Mouse (Mus musculus): ENCODE results near the gene Map4k5.

The Map4k5 gene

GRCm38 (mm10) chr12:69892371-69893251 lies at the start of gene Map4k5, which contains the start of gene Atl1:
TSS of gene Map4k5 (minus strand) at chr12:69893200.
TSS of gene Atl1 (plus strand) at chr12:69892614.
- DNase-seq = peak; percentile 89 to 93

GRCm38 (mm10) chr12:69941655-69942329 lies 48.8 kb upstream of the Map4k5 start:
- DNase-seq = no peak

- DNase-seq = peak in 1 of 2 experiments; percentile 5
These were observed 46.3 kb upstream of the Map4k5 start for GRCm38 (mm10) chr12:69939291-69939690.

- DNase-seq = no peak
These were observed 44.7 kb upstream of the Map4k5 start for GRCm38 (mm10) chr12:69937731-69938130.

- no peak for DNase-seq
These were observed 33.7 kb upstream of the Map4k5 start for GRCm38 (mm10) chr12:69926716-69927115.

GRCm38 (mm10) chr12:69924012-69924411 lies 31.0 kb upstream of the Map4k5 start:
- peak; percentile 42 to 59 for DNase-seq

GRCm38 (mm10) chr12:69923603-69924002 lies 30.6 kb upstream of the Map4k5 start:
- no peak for DNase-seq

GRCm38 (mm10) chr12:69923128-69923527 lies 30.1 kb upstream of the Map4k5 start:
- no peak for DNase-seq

GRCm38 (mm10) chr12:69922099-69922498 lies 29.1 kb upstream of the Map4k5 start:
- DNase-seq = no peak

GRCm38 (mm10) chr12:69917870-69918269 lies 24.9 kb upstream of the Map4k5 start:
- no peak for DNase-seq

GRCm38 (mm10) chr12:69912737-69913136 lies 19.7 kb upstream of the Map4k5 start:
- no peak for DNase-seq

GRCm38 (mm10) chr12:69911906-69912305 lies 18.9 kb upstream of the Map4k5 start:
- DNase-seq = no peak

GRCm38 (mm10) chr12:69908511-69908900 lies 15.5 kb upstream of the Map4k5 start:
- no peak for DNase-seq

- DNase-seq = peak in 1 of 2 experiments; percentile 34
These were observed 14.9 kb upstream of the Map4k5 start for GRCm38 (mm10) chr12:69907667-69908510.

- no peak for DNase-seq
These were observed 12.0 kb upstream of the Map4k5 start for GRCm38 (mm10) chr12:69904991-69905390.

GRCm38 (mm10) chr12:69898119-69898518 lies 5.1 kb upstream of the Map4k5 start:
- DNase-seq = no peak

GRCm38 (mm10) chr12:69895046-69895445 lies 2.0 kb upstream of the Map4k5 start:
- DNase-seq = no peak

GRCm38 (mm10) chr12:69893927-69894326 lies 927 bp upstream of the Map4k5 start:
- no peak for DNase-seq

- no peak for DNase-seq
These were observed 1.3 kb downstream of the Map4k5 start for GRCm38 (mm10) chr12:69891721-69892120.

GRCm38 (mm10) chr12:69890476-69890875 lies 2.5 kb downstream of the Map4k5 start:
- no peak for DNase-seq

GRCm38 (mm10) chr12:69890051-69890450 lies 2.9 kb downstream of the Map4k5 start:
- no peak for DNase-seq

GRCm38 (mm10) chr12:69888345-69888744 lies 4.7 kb downstream of the Map4k5 start:
- no peak for DNase-seq

- DNase-seq = no peak
These were observed 5.2 kb downstream of the Map4k5 start for GRCm38 (mm10) chr12:69887776-69888175.

Data from kidney, postnatal 25 days (tissue).